Comparison of ENCODE assay signal across 7 mouse cellular contexts in genomic region chr11:30772777-30773417, GRCm38 (mm10). TPM values are rescaled to one million over a fixed set of nuclear protein-coding genes. Genes with fewer than 3 reads are reported as not detected.
DNase-seq lines count a peak whose midpoint lies in the region; TF ChIP-seq lines count a peak whose summit lies in the region.

No protein-coding gene starts in this region.

- H3K36me3 ChIP-seq in ES-Bruce4 (ENCODE audit: control insufficient read depth, insufficient read depth, low read length, poor library complexity, severe bottlenecking) = no peaks in the 10 kb centered on the region
- H3K36me3 ChIP-seq in forebrain, embryonic 10.5 days (replicated peaks) = no peaks in the 10 kb centered on the region

- no peak for TF ChIP-seq POLR2A in ES-Bruce4 (IDR thresholded peaks at IDR 0.05; ENCODE audit: insufficient read depth, low read length)
- TF ChIP-seq POLR2A in olfactory bulb, adult 2 months (IDR thresholded peaks at IDR 0.05; ENCODE audit: insufficient read depth, low read depth, low read length) = no peak

- no peaks in the 10 kb centered on the region for H3K9me3 ChIP-seq in ES-Bruce4 (replicated peaks; ENCODE audit: control insufficient read depth, insufficient read depth, low read length, poor library complexity, severe bottlenecking)
- no peaks in the 10 kb centered on the region for H3K9me3 ChIP-seq in forebrain, embryonic 10.5 days

- H3K27me3 ChIP-seq in ES-Bruce4 (ENCODE audit: control insufficient read depth, insufficient read depth, low read length, poor library complexity, severe bottlenecking) = no peaks in the 10 kb centered on the region
- H3K27me3 ChIP-seq in forebrain, embryonic 10.5 days (ENCODE audit: poor library complexity, severe bottlenecking) = no peaks in the 10 kb centered on the region

- peaks cover 4% of the 10 kb centered on the region for H3K4me1 ChIP-seq in ES-Bruce4 (ENCODE audit: control insufficient read depth, insufficient read depth, low read length)
- H3K4me1 ChIP-seq in forebrain, embryonic 10.5 days = peaks cover 25% of the 10 kb centered on the region
- peaks cover 4% of the 10 kb centered on the region for H3K4me1 ChIP-seq in olfactory bulb, adult 2 months (ENCODE audit: control insufficient read depth, insufficient read depth, low read length)

- peak; percentile 56 for DNase-seq in A20 (ENCODE audit: low read depth, low spot score)
- DNase-seq in forebrain, embryonic 10.5 days (ENCODE audit: extremely low spot score, low spot score) = no peak
- peak; percentile 62 for DNase-seq in liver
- no peak for DNase-seq in frontal cortex, postnatal 25 days (ENCODE audit: low spot score in 2 of 2)
- no peak for DNase-seq in adrenal gland, adult 18-20 months (ENCODE audit: low spot score in 2 of 2)

- TF ChIP-seq CTCF in ES-Bruce4 (IDR thresholded peaks at IDR 0.05; ENCODE audit: low read depth, low read length) = no peak
- TF ChIP-seq CTCF in olfactory bulb, adult 2 months (IDR thresholded peaks at IDR 0.05; ENCODE audit: insufficient read depth, low read depth, low read length) = no peak

- peak overlapping the region; percentile 14 for H3K27ac ChIP-seq in ES-Bruce4 (ENCODE audit: insufficient read depth, low read length)
- H3K27ac ChIP-seq in forebrain, embryonic 10.5 days = peak overlapping the region; percentile 96
- peak overlapping the region; percentile 54 for H3K27ac ChIP-seq in olfactory bulb, adult 2 months (ENCODE audit: insufficient read depth, low read depth, low read length)

- no peak for TF ChIP-seq EP300 in ES-Bruce4 (IDR thresholded peaks at IDR 0.05; ENCODE audit: insufficient read depth, low read depth, low read length)

- 5% methylated on average over 21 of the region's 21 CpGs for WGBS in forebrain, embryonic 10.5 days
- 1% methylated on average over 21 of the region's 21 CpGs for WGBS in olfactory bulb, adult 2 months

- peak overlapping the region; percentile 97 for H3K9ac ChIP-seq in ES-Bruce4 (ENCODE audit: low read depth, poor library complexity, severe bottlenecking)

- peak overlapping the region; percentile 98 for H3K4me3 ChIP-seq in ES-Bruce4 (ENCODE audit: low read depth, low read length)
- peak overlapping the region; percentile 95 for H3K4me3 ChIP-seq in forebrain, embryonic 10.5 days
- H3K4me3 ChIP-seq in olfactory bulb, adult 2 months (ENCODE audit: insufficient read depth, low read depth, low read length) = peak overlapping the region; percentile 86

RNA-seq across cellular contexts. Expression of gene Psme4, which starts 1.4 kb away (rescaled TPM):
- 241 and 244 TPM in 2 replicates for polyA plus RNA-seq in ES-Bruce4 (2011; ENCODE audit: insufficient read depth, insufficient read length, low read depth, missing spikeins)
- polyA plus RNA-seq in forebrain, embryonic 10.5 days (2016; fragmentation: Nextera tagmentation; extraction: Ambion mirVana) = 25.9 and 27.0 TPM in 2 replicates
- polyA plus RNA-seq in olfactory bulb, adult 2 months (2012; ENCODE audit: insufficient read depth, insufficient read length, low replicate concordance, missing spikeins) = 46.7 TPM in 1 of 2 replicates, not detected in the other
- total RNA-seq in adrenal gland, adult 18-20 months (2021) = 10 to 100 TPM; 48.8 to 61.6 TPM

Comparison
In these comparisons a context has a peak if more than half of its experiments do, and no peak if none do; other contexts are left out.
1. DNase-seq: peak in A20 (single experiment) and liver (single experiment); none in forebrain, embryonic 10.5 days (single experiment), frontal cortex, postnatal 25 days (0 of 2) and adrenal gland, adult 18-20 months (0 of 2).
2. H3K27ac ChIP-seq: peak in every context shown above with its lines; median percentile 96 in forebrain, embryonic 10.5 days; 54 in olfactory bulb, adult 2 months; 14 in ES-Bruce4.
3. Peak in every context shown above with its lines, with median percentiles within 50 percentile points of each other: H3K4me3 ChIP-seq.